Mouse (Mus musculus): ENCODE measurements around the gene Cnn1. TPM values are rescaled to one million over a fixed set of nuclear protein-coding genes. Genes with fewer than 3 reads are reported as not detected.
"Not testable (repeated sequence)": the region's sequence is repeated elsewhere in the genome, so short reads cannot be mapped to it uniquely, and the experiment has no call there.

Cnn1 gene
- polyA plus RNA-seq, 1 experiment from 2014 or later, result 0.76 TPM

- 85% methylated on average over 8 of the region's 8 CpGs for WGBS
- Histone ChIP-seq H3K27me3 (no peaks in the 10 kb centered on the region), H3K36me3 (no peaks in the 10 kb centered on the region), H3K4me1 (no peaks in the 10 kb centered on the region), H3K27ac (no peak overlapping the region), H3K9ac (no peak overlapping the region), H3K4me2 (no peak overlapping the region), H3K4me3 (no peak overlapping the region), H3K9me3 (0 out of 2 replicates have a peak, but pooled peaks cover 3% of the 10 kb centered on the region)
- ATAC-seq (ENCODE audit: insufficient number of reproducible peaks, insufficient read depth, low FRiP score, low TSS enrichment, low read depth), result no peak
Measured at GRCm38 (mm10) chr9:22144304-22144965, 45.4 kb downstream of the Cnn1 start.

- no peak overlapping the region for H3K4me2 ChIP-seq
- no peak for ATAC-seq (ENCODE audit: insufficient number of reproducible peaks, insufficient read depth, low FRiP score, low TSS enrichment, low read depth)
- WGBS, result 73% methylated on average over 20 of the region's 20 CpGs
Measured at GRCm38 (mm10) chr9:22149426-22150248, 50.6 kb downstream of the Cnn1 start.

DNA sequence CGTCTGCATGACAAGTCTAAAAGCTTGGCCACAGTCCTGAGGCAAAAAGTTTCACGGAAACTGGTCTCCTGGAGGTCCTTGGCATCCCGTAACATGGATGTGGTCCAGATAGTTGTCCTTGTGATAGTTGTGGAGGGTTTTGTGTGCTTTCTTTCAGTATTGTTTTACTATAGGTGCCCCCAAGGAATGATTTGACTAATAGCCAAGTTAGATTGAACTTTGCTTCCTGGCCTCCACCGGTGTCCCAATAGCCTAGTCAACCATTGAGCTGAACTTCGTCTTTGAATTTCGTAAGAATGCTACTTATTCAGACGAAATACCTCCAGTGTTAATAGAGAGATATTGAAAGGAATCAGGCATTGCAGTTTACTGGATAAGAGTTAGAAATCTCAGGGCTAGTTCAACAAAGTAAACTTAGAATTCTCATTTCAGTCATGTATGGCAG, 51.3 kb downstream of the Cnn1 start:
- H3K4me3 ChIP-seq; H3K36me3 ChIP-seq; H3K4me1 ChIP-seq; H3K9me3 ChIP-seq; H3K27ac ChIP-seq; H3K27me3 ChIP-seq; ATAC-seq (ENCODE audit: insufficient number of reproducible peaks, insufficient read depth, low FRiP score, low TSS enrichment, low read depth); H3K9ac ChIP-seq; H3K4me2 ChIP-seq: not testable (repeated sequence)
- WGBS, result 87% methylated on average over 7 of the region's 7 CpGs

More at GRCm38 (mm10) chr9:22149426-22150248, 50.6 kb downstream of the Cnn1 start:
- Histone ChIP-seq H3K36me3 (no peaks in the 10 kb centered on the region), H3K27ac (no peak overlapping the region), H3K4me3 (no peak overlapping the region), H3K9ac (no peak overlapping the region), H3K9me3 (0 out of 2 replicates have a peak, but pooled peaks cover 3% of the 10 kb centered on the region), H3K27me3 (no peaks in the 10 kb centered on the region), H3K4me1 (no peaks in the 10 kb centered on the region)

- Histone ChIP-seq H3K36me3 (no peaks in the 10 kb centered on the region), H3K4me3 (no peak overlapping the region), H3K4me2 (no peak overlapping the region), H3K27me3 (no peaks in the 10 kb centered on the region), H3K27ac (no peak overlapping the region), H3K9ac (no peak overlapping the region), H3K4me1 (peaks cover 4% of the 10 kb centered on the region), H3K9me3 (0 out of 2 replicates have a peak, but pooled peaks cover 3% of the 10 kb centered on the region)
- no peak for ATAC-seq (ENCODE audit: insufficient number of reproducible peaks, insufficient read depth, low FRiP score, low TSS enrichment, low read depth)
- 90% methylated on average over 2 of the region's 2 CpGs for WGBS
Measured at GRCm38 (mm10) chr9:22150946-22151345, 51.9 kb downstream of the Cnn1 start.

- Histone ChIP-seq H3K36me3 (peaks cover 12% of the 10 kb centered on the region), H3K4me2 (no peak overlapping the region), H3K27ac (no peak overlapping the region), H3K4me3 (no peak overlapping the region), H3K27me3 (peaks cover 3% of the 10 kb centered on the region; the same call in 1 of the 2 replicates), H3K4me1 (peaks cover 17% of the 10 kb centered on the region), H3K9me3 (no peaks in the 10 kb centered on the region), H3K9ac (no peak overlapping the region)
- no peak for ATAC-seq (ENCODE audit: insufficient number of reproducible peaks, insufficient read depth, low FRiP score, low TSS enrichment, low read depth)
- WGBS, result 90% methylated on average over 3 of the region's 3 CpGs
Measured at GRCm38 (mm10) chr9:22153810-22154209, 54.8 kb downstream of the Cnn1 start.

GRCm38 (mm10) chr9:22155614-22156013, 56.6 kb downstream of the Cnn1 start:
- Histone ChIP-seq H3K9me3 (no peaks in the 10 kb centered on the region), H3K27me3 (peaks cover 3% of the 10 kb centered on the region; the same call in 1 of the 2 replicates), H3K27ac (no peak overlapping the region), H3K4me3 (0 out of 2 replicates have a peak overlapping the region, but pooled peaks have one; percentile 5), H3K4me2 (peak overlapping the region; percentile 68), H3K9ac (no peak overlapping the region), H3K4me1 (peaks cover 17% of the 10 kb centered on the region), H3K36me3 (peaks cover 14% of the 10 kb centered on the region)
- WGBS, result 27% methylated on average over 10 of the region's 10 CpGs
- ATAC-seq (ENCODE audit: insufficient number of reproducible peaks, insufficient read depth, low FRiP score, low TSS enrichment, low read depth), result no peak

DNA sequence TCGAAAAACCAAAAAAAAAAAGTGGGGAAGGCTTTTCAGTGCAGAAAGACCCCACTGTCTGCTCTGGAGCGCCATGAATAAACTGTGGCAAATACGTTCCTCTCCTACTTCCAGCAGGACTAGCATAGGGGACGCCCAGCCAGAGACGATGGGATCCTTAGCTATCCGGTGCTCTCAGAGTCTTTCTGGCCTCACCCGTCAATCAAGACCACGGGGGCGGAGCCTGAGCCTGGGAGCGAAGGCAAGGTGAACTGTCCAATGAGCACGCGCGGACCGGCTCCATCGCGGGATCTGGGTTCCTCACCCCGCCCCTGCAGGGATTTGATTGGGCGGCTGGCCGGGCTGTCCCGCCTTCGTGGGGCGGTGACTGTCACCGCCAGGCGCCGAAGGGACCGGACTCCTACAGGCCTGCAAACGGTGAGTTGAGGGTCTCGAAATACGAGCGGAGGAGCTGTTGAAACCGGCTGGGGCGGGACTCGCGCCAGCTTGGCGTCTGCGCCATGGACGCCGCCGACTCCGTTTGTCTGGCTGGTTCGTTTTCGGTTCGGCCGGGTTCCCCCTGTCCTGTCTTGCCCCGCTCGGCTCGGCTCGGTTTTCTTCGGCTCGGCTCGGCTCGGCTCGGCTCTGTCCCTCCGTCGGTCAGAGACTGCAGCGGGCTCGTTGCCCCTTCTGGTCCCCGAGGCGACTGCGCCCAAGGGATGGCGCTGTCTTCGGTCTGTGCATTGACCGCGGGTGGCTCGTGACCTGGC, 57.7 kb downstream of the Cnn1 start, which contains the start of gene Pigyl:
Gene Pigyl, plus strand, starts transcription at position 350 of the 749 bp plus-strand sequence.
- Histone ChIP-seq H3K27me3 (peaks cover 3% of the 10 kb centered on the region; the same call in 1 of the 2 replicates), H3K9ac (peak within 1 kb of the TSS; percentile 93), H3K27ac (peak within 1 kb of the TSS; percentile 94), H3K36me3 (peaks cover 14% of the 10 kb centered on the region), H3K9me3 (no peaks in the 10 kb centered on the region), H3K4me2 (peak within 1 kb of the TSS; percentile 68), H3K4me3 (peak within 1 kb of the TSS; percentile 68), H3K4me1 (peaks cover 17% of the 10 kb centered on the region)
- 1% methylated on average over 65 of the region's 65 CpGs for WGBS
- ATAC-seq (ENCODE audit: insufficient number of reproducible peaks, insufficient read depth, low FRiP score, low TSS enrichment, low read depth), result peak; percentile 96

- Histone ChIP-seq H3K4me1 (peaks cover 17% of the 10 kb centered on the region), H3K9ac (peak overlapping the region; percentile 93), H3K9me3 (no peaks in the 10 kb centered on the region), H3K4me2 (peak overlapping the region; percentile 68), H3K27me3 (peaks cover 3% of the 10 kb centered on the region; the same call in 1 of the 2 replicates), H3K36me3 (peaks cover 14% of the 10 kb centered on the region), H3K4me3 (peak overlapping the region; percentile 68), H3K27ac (no peak overlapping the region)
- ATAC-seq (ENCODE audit: insufficient number of reproducible peaks, insufficient read depth, low FRiP score, low TSS enrichment, low read depth), result no peak
- 67% methylated on average over 34 of the region's 34 CpGs for WGBS
Measured at GRCm38 (mm10) chr9:22157516-22158265, 58.7 kb downstream of the Cnn1 start.

All from embryonic facial prominence, embryonic 13.5 days (tissue).